Mouse (Mus musculus) liver, embryonic 14.5 days (tissue): Measurements from ENCODE around the gene Klhl10. TPM values are rescaled to one million over a fixed set of nuclear protein-coding genes. Genes with fewer than 3 reads are reported as not detected.

Experiments
- ATAC-seq: fragments of 200-750 bp; cut with Nextera tagmentation; 2 replicates; pipeline ENCODE4 v1.8.0; 2017; ENCODE audit warnings: moderate number of reproducible peaks, mild to moderate bottlenecking, moderate library complexity; ENCODE audit not compliant: insufficient read depth
- DNase-seq, 3 experiments: peaks; one replicate each; pipeline ENCODE4 v3.0.0-alpha.2; 2012 to 2013; ENCODE audit warnings: low read depth in 3 of 3, low spot score in 3 of 3
- H3K27ac ChIP-seq: fragments of 300-500 bp; sonication (generic); 2 replicates; pipeline ENCODE4 v1.5.1; 2014; ENCODE audit warnings: moderate library complexity, mild to moderate bottlenecking, control low read depth, inconsistent platforms
- H3K27me3 ChIP-seq: fragments of 300-500 bp; sonication (generic); 2 replicates; pipeline ENCODE4 v1.6.1; 2014; ENCODE audit warnings: mild to moderate bottlenecking, low read length, moderate library complexity; ENCODE audit not compliant: control insufficient read depth, insufficient read depth
- H3K36me3 ChIP-seq: fragments of 300-500 bp; sonication (generic); replicated peaks from 2 replicates; pipeline ENCODE4 v1.6.1; 2014; ENCODE audit warnings: low read depth; ENCODE audit not compliant: control insufficient read depth, insufficient read depth
- H3K4me1 ChIP-seq, 2 experiments: fragments of 200-500 bp in 1 of 2; fragments of 300-500 bp in 1 of 2; sonication (generic) in 1 of 2; replicated peaks; 2 replicates each; pipeline ENCODE4 v1.6.1; 2012 to 2014; ENCODE audit warnings: antibody characterized with exemption in 1 of 2, inconsistent platforms in 1 of 2, low read length in 1 of 2; ENCODE audit not compliant: control insufficient read depth in 2 of 2, insufficient read depth in 2 of 2
- H3K4me2 ChIP-seq: fragments of 300-500 bp; sonication (generic); 2 replicates; pipeline ENCODE4 v1.6.1; 2014; ENCODE audit warnings: low read depth, mild to moderate bottlenecking, control low read depth, moderate library complexity
- H3K4me3 ChIP-seq, 2 experiments: fragments of 200-500 bp in 1 of 2; fragments of 300-500 bp in 1 of 2; sonication (generic) in 1 of 2; 2 replicates each; pipeline ENCODE4 v1.5.1; 2012 to 2014; ENCODE audit warnings: low read depth in 2 of 2, low read length in 2 of 2, mild to moderate bottlenecking in 2 of 2, control low read depth in 1 of 2, inconsistent platforms in 1 of 2, moderate library complexity in 1 of 2; ENCODE audit not compliant: insufficient read depth in 1 of 2
- H3K9ac ChIP-seq: fragments of 300-500 bp; sonication (generic); replicated peaks from 2 replicates; pipeline ENCODE4 v1.6.1; 2014; ENCODE audit warnings: mild to moderate bottlenecking, control low read depth, moderate library complexity
- H3K9me3 ChIP-seq: fragments of 300-500 bp; sonication (generic); 2 replicates; pipeline ENCODE4 v1.6.1; 2016; ENCODE audit warnings: low read length, mixed read lengths; ENCODE audit not compliant: control insufficient read depth
- CTCF ChIP-seq: IDR thresholded peaks from 2 replicates; pipeline ENCODE4 v1.5.1; 2016; ENCODE audit warnings: antibody characterized with exemption, low read depth, control low read depth
- EP300 ChIP-seq: IDR thresholded peaks from 2 replicates; pipeline ENCODE4 v1.6.1; 2016; ENCODE audit warnings: antibody characterized with exemption, low read depth
- WGBS: fragments of 180-500 bp; shearing (Covaris S2); extraction: QIAGEN DNeasy Blood & Tissue Kit; methylation state at CpG from one replicate; pipeline ENCODE4 v1.1.7; 2014; ENCODE audit not compliant: insufficient replicate concordance; 5-methylcytosine and 5-hydroxymethylcytosine counted together
- polyA plus RNA-seq, 2 experiments: library from polyadenylated mRNA; depleted of rRNA in 1 of 2; stranded (reverse) in 1 of 2; unstranded in 1 of 2; fragments of >200 nt; fragmentation: Nextera tagmentation in 1 of 2; extraction: Ambion mirVana in 1 of 2; gene quantifications; 2 replicates each; pipeline versions ENCODE4 v1.2.1 to v1.2.3; 2012 to 2014

Gene Klhl10
- polyA plus RNA-seq, 2 experiments: 0.15 to 0.16 TPM

- no peaks in the 10 kb centered on the region for H3K9me3 ChIP-seq
- no peaks in the 10 kb centered on the region for H3K4me1 ChIP-seq
- H3K36me3 ChIP-seq: no peaks in the 10 kb centered on the region
- 3% methylated on average over 90 of the region's 93 CpGs for WGBS
- no peak within 1 kb of the TSS for H3K27ac ChIP-seq
- no peak for DNase-seq
- TF ChIP-seq CTCF (peak; percentile 52), EP300 (no peak)
- peak within 1 kb of the TSS; percentile 36 to 44 for H3K4me3 ChIP-seq
- H3K27me3 ChIP-seq: peaks cover 35% of the 10 kb centered on the region
- no peak within 1 kb of the TSS for H3K9ac ChIP-seq
- peak within 1 kb of the TSS; percentile 36 for H3K4me2 ChIP-seq
- peak; percentile 71 for ATAC-seq
These were observed 27.4 kb upstream of the Klhl10 start, which contains the start of gene P3h4 for GRCm38 (mm10) chr11:100414021-100414913. TSS of gene P3h4 (minus strand) at chr11:100414836.

DNA sequence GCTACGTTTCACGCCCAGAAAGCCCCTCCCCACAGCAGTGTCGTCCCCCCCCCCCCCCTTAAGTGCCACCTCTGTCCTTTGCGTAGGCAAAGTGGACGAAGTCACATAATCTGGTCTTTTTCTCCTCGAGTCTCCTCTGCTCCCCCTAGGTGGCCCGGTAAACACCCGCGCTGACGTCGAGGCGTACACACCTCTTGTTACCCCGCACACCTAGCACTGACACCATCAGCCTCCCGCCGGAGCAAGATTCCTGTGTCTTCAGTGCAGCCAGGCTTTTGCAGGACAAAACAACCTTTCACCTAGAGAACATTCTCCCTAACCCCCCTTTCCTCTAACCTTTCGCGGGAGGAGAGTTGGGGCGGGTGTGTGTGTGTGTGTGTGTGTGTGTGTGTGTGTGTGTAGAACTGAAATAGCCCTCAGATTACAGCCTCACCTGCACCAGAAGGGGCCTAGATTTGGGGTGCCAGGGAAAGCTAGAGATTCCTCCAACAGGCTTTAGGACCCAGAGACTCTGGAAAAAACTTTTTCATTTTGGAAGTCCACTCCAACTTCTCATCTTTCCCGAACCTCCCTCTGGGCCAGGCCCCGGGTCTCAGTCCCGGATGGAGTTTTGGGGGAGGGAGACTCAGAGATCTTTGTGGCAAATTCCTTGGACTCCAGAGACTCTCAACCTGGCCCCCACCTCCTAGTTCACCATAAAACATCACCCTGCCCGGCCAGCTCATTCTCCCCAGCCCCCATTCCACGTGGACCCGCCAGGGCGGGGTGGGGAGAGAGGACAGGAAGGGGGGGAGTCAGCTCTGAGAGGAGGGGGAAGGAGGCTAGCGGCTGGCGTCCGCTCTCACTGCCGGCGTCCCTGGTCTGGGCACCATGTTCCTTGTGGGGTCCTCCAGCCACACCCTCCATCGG is 26.5 kb upstream of the Klhl10 start, which contains the start of gene Fkbp10:
Fkbp10 (plus strand) TSS at position 784 of the 909 bp plus-strand sequence.
- DNase-seq: no peak
- H3K27ac ChIP-seq: no peak within 1 kb of the TSS
- H3K9me3 ChIP-seq: no peaks in the 10 kb centered on the region
- H3K27me3 ChIP-seq: peaks cover 35% of the 10 kb centered on the region
- H3K4me1 ChIP-seq: no peaks in the 10 kb centered on the region
- WGBS: 2% methylated on average over 30 of the region's 31 CpGs
- no peak for ATAC-seq
- peak within 1 kb of the TSS; percentile 36 for H3K4me2 ChIP-seq
- H3K4me3 ChIP-seq: peak within 1 kb of the TSS; percentile 36 to 44
- H3K36me3 ChIP-seq: no peaks in the 10 kb centered on the region
- H3K9ac ChIP-seq: no peak within 1 kb of the TSS
- no peak for TF ChIP-seq CTCF
- no peak for TF ChIP-seq EP300

- H3K4me1 ChIP-seq: peaks cover 0 to 6% of the 10 kb centered on the region in 2 experiments; a peak in 1 of 4 replicates
- no peak overlapping the region for H3K27ac ChIP-seq
- H3K4me2 ChIP-seq: no peak overlapping the region
- no peaks in the 10 kb centered on the region for H3K36me3 ChIP-seq
- DNase-seq: no peak
- 86% methylated on average over 8 of the region's 8 CpGs for WGBS
- TF ChIP-seq EP300 (no peak), CTCF (no peak)
- no peaks in the 10 kb centered on the region for H3K9me3 ChIP-seq
- H3K27me3 ChIP-seq: 0 out of 2 replicates have a peak, but pooled peaks cover under 1% of the 10 kb centered on the region
- H3K9ac ChIP-seq: no peak overlapping the region
- no peak for ATAC-seq
- no peak overlapping the region for H3K4me3 ChIP-seq
These were observed 20.2 kb upstream of the Klhl10 start for GRCm38 (mm10) chr11:100421537-100421936.

GRCm38 (mm10) chr11:100423836-100424235 is 17.9 kb upstream of the Klhl10 start:
- peaks cover 0 to 6% of the 10 kb centered on the region in 2 experiments; a peak in 1 of 4 replicates for H3K4me1 ChIP-seq
- no peak for TF ChIP-seq EP300
- no peak overlapping the region for H3K27ac ChIP-seq
- H3K9ac ChIP-seq: no peak overlapping the region
- WGBS: 71% methylated on average over 7 of the region's 7 CpGs
- H3K36me3 ChIP-seq: no peaks in the 10 kb centered on the region
- no peak overlapping the region for H3K4me3 ChIP-seq
- no peak for ATAC-seq
- no peaks in the 10 kb centered on the region for H3K9me3 ChIP-seq
- no peak overlapping the region for H3K4me2 ChIP-seq
- no peak for DNase-seq
- H3K27me3 ChIP-seq: no peaks in the 10 kb centered on the region
